Mouse (Mus musculus) midbrain, postnatal 0 days (tissue): ENCODE measurements at regions not wholly inside any gene's neighbourhood (a gene's known extent, or its start where the extent isn't known, plus 50 kb on each side); places are given as distances from the start of the nearest gene placed in this dataset.

Experiments
- ATAC-seq: fragments of 200-750 bp; cut with Nextera tagmentation; 2 replicates; pipeline ENCODE4 v1.8.0; 2017; ENCODE audit warnings: moderate number of reproducible peaks, mild to moderate bottlenecking, moderate TSS enrichment, moderate library complexity; ENCODE audit not compliant: low FRiP score
- DNase-seq: peaks from one replicate; pipeline ENCODE4 v3.0.0-alpha.2; 2015; ENCODE audit warnings: low spot score
- H3K27ac ChIP-seq: fragments of 300-500 bp; sonication (generic); 2 replicates; pipeline ENCODE4 v1.5.1; 2014; ENCODE audit warnings: low read depth, mild to moderate bottlenecking, low read length, mixed read lengths
- H3K27me3 ChIP-seq: fragments of 300-500 bp; sonication (generic); 2 replicates; pipeline ENCODE4 v1.6.1; 2014; ENCODE audit warnings: low read length, control low read depth, mixed read lengths; ENCODE audit not compliant: insufficient read depth
- H3K36me3 ChIP-seq: fragments of 300-500 bp; sonication (generic); 2 replicates; pipeline ENCODE4 v1.6.1; 2014; ENCODE audit warnings: low read length, control low read depth, mixed read lengths; ENCODE audit not compliant: insufficient read depth
- H3K4me1 ChIP-seq: fragments of 300-500 bp; sonication (generic); 2 replicates; pipeline ENCODE4 v1.6.1; 2014; ENCODE audit warnings: mild to moderate bottlenecking, control low read depth, antibody characterized with exemption, low read length, mixed read lengths; ENCODE audit not compliant: insufficient read depth
- H3K4me2 ChIP-seq: fragments of 300-500 bp; sonication (generic); 2 replicates; pipeline ENCODE4 v1.6.1; 2014; ENCODE audit warnings: low read depth, mild to moderate bottlenecking, low read length, mixed read lengths; ENCODE audit not compliant: poor library complexity, severe bottlenecking
- H3K4me3 ChIP-seq: fragments of 300-500 bp; sonication (generic); 2 replicates; pipeline ENCODE4 v1.5.1; 2014; ENCODE audit warnings: low read depth, mild to moderate bottlenecking, low read length, moderate library complexity
- H3K9ac ChIP-seq: fragments of 300-500 bp; sonication (generic); replicated peaks from 2 replicates; pipeline ENCODE4 v1.6.1; 2014; ENCODE audit warnings: mild to moderate bottlenecking, low read length, moderate library complexity, mixed read lengths; ENCODE audit not compliant: poor library complexity, severe bottlenecking
- H3K9me3 ChIP-seq: fragments of 300-500 bp; sonication (generic); 2 replicates; pipeline ENCODE4 v1.6.1; 2016; ENCODE audit warnings: low read length, control low read depth
- CTCF ChIP-seq: IDR thresholded peaks from 2 replicates; pipeline ENCODE4 v1.5.1; 2016; ENCODE audit warnings: antibody characterized with exemption, mild to moderate bottlenecking
- WGBS: fragments of 180-500 bp; shearing (Covaris S2); extraction: QIAGEN DNeasy Blood & Tissue Kit; methylation state at CpG from one replicate; pipeline ENCODE4 v1.1.7; 2014; 5-methylcytosine and 5-hydroxymethylcytosine counted together

DNA sequence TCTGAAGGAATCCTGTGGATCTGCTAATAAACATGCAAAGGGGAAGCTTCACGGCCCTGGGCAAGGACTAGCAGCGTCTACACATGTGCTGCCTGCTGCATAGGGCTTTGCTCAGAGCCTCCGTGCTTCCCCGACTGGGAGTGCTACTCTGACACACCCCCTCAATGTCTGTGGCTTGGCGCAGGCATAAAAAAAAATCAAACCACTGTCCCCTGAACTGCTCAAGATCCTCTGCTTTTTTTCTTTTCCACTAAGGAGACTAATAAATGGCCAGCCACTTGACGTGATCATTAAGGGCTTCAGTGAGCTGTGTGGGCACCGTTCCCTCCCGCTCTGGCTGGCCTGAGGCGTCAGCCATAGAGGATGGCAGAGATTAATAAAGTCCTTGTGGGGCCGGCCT, 94.8 kb downstream of the Mn1 start:
- Histone ChIP-seq H3K36me3 (no peaks in the 10 kb centered on the region), H3K4me1 (no peaks in the 10 kb centered on the region; the same call in 1 of the 2 replicates), H3K27me3 (no peaks in the 10 kb centered on the region), H3K4me2 (no peak overlapping the region), H3K27ac (no peak overlapping the region), H3K4me3 (no peak overlapping the region), H3K9ac (no peak overlapping the region), H3K9me3 (no peaks in the 10 kb centered on the region)
- WGBS, result 9% methylated on average over 10 of the region's 10 CpGs
- TF ChIP-seq CTCF, result no peak
- no peak for DNase-seq
- no peak for ATAC-seq

DNA sequence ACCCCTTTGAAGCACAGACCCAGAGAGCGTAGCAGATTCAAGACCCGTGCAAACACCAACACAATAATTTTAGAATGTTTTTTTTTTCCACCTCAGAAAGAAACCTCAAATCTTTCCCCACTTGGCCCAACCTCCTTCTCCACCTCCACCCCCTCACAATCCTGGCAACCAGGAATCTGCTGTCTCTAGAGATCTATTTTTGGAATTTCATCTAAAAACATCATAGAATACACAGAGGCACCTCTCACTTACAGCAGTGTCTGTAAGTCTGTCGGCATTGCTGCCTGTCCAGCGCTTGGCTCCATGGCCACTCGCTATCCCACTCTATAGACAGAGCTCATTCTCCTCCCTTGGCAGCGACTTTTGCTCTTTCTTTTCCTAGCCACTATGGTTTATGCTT, 96.8 kb downstream of the Mn1 start:
- H3K4me3 ChIP-seq, result no peak overlapping the region
- 71% methylated on average over 6 of the region's 6 CpGs for WGBS
- no peak overlapping the region for H3K9ac ChIP-seq
- no peaks in the 10 kb centered on the region for H3K36me3 ChIP-seq
- ATAC-seq (no peak), DNase-seq (no peak)
- H3K4me1 ChIP-seq, result peaks cover 1% of the 10 kb centered on the region; the same call in 1 of the 2 replicates
- H3K27me3 ChIP-seq, result no peaks in the 10 kb centered on the region
- TF ChIP-seq CTCF, result no peak
- H3K27ac ChIP-seq, result no peak overlapping the region
- no peaks in the 10 kb centered on the region for H3K9me3 ChIP-seq
- no peak overlapping the region for H3K4me2 ChIP-seq

DNA sequence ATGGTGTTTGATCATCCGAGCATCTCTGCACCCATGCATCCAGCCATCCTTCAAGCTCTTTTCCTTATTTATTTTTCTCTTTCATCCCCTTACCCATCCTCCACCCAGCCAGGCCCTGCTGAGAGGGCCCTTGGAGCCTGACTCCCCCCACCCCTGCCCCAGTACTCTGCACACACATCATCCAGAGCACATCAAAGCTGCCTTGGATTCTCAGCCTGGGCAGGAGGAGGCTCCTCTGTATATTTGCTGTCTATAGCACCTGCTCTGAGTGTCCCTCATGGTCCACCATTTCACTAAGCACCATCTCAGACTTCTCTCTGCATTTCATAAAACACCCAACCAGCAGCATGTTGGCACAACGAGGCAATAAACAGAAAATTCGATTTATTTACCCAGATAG, 101.9 kb downstream of the Mn1 start:
- no peak for DNase-seq
- H3K27me3 ChIP-seq, result no peaks in the 10 kb centered on the region
- 38% methylated on average over 3 of the region's 3 CpGs for WGBS
- H3K4me3 ChIP-seq, result no peak overlapping the region
- peak overlapping the region; percentile 55; the same call in 1 of the 2 replicates for H3K27ac ChIP-seq
- H3K9me3 ChIP-seq, result no peaks in the 10 kb centered on the region
- no peak overlapping the region for H3K4me2 ChIP-seq
- no peak overlapping the region for H3K9ac ChIP-seq
- no peak for TF ChIP-seq CTCF
- no peak for ATAC-seq
- H3K4me1 ChIP-seq, result peaks cover 10% of the 10 kb centered on the region; the same call in 1 of the 2 replicates
- no peaks in the 10 kb centered on the region for H3K36me3 ChIP-seq

DNA sequence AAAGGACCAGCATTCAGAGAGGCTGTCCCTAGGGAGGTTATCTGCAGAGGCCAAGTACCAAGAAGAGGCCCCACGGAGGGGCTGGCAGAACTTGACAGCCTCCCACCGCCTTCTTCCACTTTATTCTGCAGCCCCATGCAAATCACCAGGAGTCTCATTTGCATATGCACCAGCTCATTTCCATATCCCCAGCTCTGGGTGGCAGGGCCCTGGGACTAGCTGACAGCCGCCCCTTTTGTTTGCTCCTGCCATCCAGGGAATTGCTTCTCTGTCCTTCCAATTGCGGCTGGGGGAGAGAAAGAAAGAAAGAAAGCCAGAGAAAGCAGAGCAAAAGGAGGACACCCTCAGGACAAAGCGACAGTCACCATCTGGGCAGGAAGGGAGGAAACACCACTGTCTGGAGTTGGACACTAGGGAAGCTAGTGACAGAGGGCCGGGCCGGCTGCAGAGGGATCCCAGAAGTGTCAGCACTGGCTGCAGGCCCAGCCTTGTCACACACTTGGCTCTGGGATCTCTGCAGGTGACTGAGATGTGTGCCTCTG, 102.4 kb downstream of the Mn1 start:
- H3K9me3 ChIP-seq, result no peaks in the 10 kb centered on the region
- H3K4me1 ChIP-seq, result peaks cover 10% of the 10 kb centered on the region; the same call in 1 of the 2 replicates
- H3K27ac ChIP-seq, result peak overlapping the region; percentile 55
- DNase-seq (peak; percentile 72), ATAC-seq (peak; percentile 53)
- H3K27me3 ChIP-seq, result no peaks in the 10 kb centered on the region
- no peak for TF ChIP-seq CTCF
- no peak overlapping the region for H3K4me3 ChIP-seq
- no peak overlapping the region for H3K4me2 ChIP-seq
- H3K36me3 ChIP-seq, result no peaks in the 10 kb centered on the region
- 15% methylated on average over 7 of the region's 7 CpGs for WGBS
- no peak overlapping the region for H3K9ac ChIP-seq

DNA sequence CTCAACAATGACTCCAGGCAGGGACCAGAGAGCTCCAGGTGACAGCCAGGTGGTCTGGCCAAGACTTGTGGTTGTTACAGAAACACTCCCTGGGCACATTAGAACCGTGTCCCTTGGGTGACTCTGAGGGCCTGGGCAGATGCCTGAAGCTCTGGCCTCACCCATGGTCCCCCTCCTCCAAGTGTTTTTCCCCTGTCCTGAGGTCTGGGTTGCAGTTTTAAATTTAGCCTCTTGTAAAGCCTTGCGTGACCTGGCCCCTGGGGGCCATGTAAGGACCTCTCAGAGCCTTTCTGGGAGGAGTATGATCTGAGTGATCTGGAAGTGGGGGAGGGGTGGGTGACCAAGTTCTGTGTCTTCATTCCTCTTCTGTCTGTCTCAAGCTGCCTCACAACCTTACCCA, 104.7 kb downstream of the Mn1 start:
- ATAC-seq, result no peak
- WGBS, result 86% methylated on average over 2 of the region's 2 CpGs

DNA sequence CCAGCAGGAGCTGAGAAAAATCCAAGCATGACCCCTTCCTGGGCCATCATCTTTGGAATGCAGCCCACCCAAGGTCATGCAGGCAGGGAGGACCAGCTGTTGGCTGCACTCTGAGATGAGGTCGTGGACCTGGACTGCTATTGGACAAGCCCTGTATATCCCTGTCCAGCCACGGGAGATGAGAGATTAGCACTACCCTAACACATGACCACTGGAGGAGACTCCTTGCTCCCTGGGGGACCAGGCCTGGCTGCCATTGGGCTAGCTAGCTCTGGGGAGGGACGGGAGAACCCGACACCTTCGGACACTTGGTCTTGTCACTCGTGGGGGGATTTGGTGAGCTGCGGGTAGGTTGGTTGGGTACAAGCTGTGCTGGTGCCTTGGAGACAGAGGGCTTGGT, 105.4 kb downstream of the Mn1 start:
- no peak for TF ChIP-seq CTCF
- Histone ChIP-seq H3K36me3 (no peaks in the 10 kb centered on the region), H3K9me3 (no peaks in the 10 kb centered on the region), H3K4me2 (no peak overlapping the region), H3K9ac (no peak overlapping the region), H3K4me1 (peaks cover 10% of the 10 kb centered on the region; the same call in 1 of the 2 replicates), H3K27me3 (no peaks in the 10 kb centered on the region), H3K4me3 (no peak overlapping the region), H3K27ac (no peak overlapping the region)
- DNase-seq (no peak), ATAC-seq (no peak)
- WGBS, result 54% methylated on average over 7 of the region's 7 CpGs

More for the DNA sequence above, 104.7 kb downstream of the Mn1 start:
- Histone ChIP-seq H3K4me1 (peaks cover 10% of the 10 kb centered on the region; the same call in 1 of the 2 replicates), H3K9ac (no peak overlapping the region), H3K36me3 (no peaks in the 10 kb centered on the region), H3K27me3 (no peaks in the 10 kb centered on the region), H3K4me2 (no peak overlapping the region), H3K4me3 (no peak overlapping the region), H3K27ac (no peak overlapping the region), H3K9me3 (no peaks in the 10 kb centered on the region)
- DNase-seq, result no peak
- TF ChIP-seq CTCF, result no peak
